Mouse (Mus musculus) brown adipose tissue, adult 24 weeks (tissue): ENCODE measurements around the gene Mdp1. TPM values are rescaled to one million over a fixed set of nuclear protein-coding genes. Genes with fewer than 3 reads are reported as not detected.

Source experiments
- H3K27ac ChIP-seq: fragments of 200-500 bp; replicated peaks from 2 replicates; pipeline ENCODE4 v1.5.1; 2012; ENCODE audit warnings: low read depth, mild to moderate bottlenecking, low read length
- H3K4me1 ChIP-seq: fragments of 200-500 bp; 2 replicates; pipeline ENCODE4 v1.6.1; 2012; ENCODE audit warnings: low read length, mixed read lengths; ENCODE audit not compliant: control insufficient read depth, insufficient read depth, insufficient read length
- H3K4me3 ChIP-seq: fragments of 200-500 bp; 2 replicates; pipeline ENCODE4 v1.5.1; 2012; ENCODE audit warnings: low read depth, mild to moderate bottlenecking, low read length, moderate library complexity; ENCODE audit not compliant: insufficient read depth
- polyA plus RNA-seq: library from polyadenylated mRNA; stranded (reverse); fragments of >200 nt; gene quantifications from 2 replicates; pipeline ENCODE4 v1.2.4, GENCODE M21; 2012; ENCODE audit not compliant: missing spikeins, insufficient read depth, insufficient read length

Mdp1 gene
- polyA plus RNA-seq, 1 experiment, result 29.0 TPM

DNA sequence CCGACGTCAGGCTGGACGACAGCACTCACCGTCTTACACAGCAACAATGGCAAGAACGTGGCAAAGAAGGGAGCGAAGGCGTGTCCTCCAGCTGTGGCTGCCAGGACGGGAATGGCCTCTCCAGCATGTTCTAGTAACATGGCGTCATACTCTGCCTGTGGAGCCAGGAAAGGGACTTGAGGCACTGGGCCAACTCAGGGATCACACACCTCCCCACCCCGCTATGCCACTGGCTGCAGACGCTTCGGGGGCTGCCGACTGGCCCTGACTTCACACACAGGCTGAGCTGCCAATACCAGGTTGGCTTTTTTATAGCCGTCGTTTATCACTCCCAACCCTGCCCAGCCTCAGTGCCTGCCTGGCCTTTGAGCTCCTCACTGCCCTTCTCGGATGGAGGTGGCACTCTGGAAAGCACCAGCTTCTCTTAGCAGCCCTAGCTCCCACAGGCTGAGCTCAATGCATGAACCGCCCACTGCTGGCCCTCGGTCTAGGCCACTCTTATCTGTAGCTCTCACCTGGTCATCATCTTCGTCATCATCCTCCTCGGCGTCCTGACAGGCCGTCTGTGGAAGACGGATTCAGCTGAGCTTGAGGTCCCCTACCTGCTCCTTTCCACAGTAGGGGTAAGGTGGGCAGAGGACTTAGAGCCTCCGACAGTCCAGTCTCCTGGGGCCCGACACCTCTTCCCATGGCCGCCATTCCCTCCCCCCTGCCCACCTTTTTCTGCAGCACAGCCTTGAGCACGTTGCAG, 32.1 kb downstream of the Mdp1 start:
- Histone ChIP-seq H3K27ac (no peak overlapping the region), H3K4me1 (no peaks in the 10 kb centered on the region), H3K4me3 (no peak overlapping the region)

DNA sequence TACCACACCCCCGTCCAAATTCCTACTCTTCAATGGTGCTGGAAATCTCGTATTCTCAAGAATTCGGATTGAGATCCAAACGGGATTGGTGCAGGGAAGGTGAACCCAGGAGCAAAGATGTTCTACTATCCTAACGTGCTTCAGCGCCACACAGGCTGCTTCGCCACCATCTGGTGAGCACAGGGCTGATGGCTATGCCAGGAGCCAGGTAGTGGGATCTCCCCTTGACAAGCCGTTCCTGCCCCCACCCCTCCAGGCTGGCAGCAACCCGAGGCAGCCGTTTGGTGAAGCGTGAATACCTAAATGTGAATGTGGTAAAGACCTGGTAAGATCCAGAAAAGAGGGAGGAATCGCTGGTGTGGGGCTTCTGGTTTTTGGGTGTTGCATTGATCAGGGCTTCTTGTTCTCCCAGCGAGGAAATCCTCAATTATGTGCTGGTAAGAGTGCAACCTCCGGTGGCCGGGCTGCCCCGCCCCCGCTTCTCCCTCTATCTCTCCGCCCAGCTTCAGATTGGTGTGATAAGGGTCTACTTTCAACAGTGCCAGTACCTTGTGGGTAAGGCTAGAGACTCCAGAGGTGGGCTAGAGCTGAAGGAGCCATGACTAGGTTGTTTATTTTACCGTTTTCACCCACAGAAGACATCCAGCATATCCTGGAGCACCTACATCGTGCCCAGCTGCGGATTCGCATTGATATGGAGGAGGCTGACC, 41.7 kb downstream of the Mdp1 start:
- no peak overlapping the region for H3K4me3 ChIP-seq
- no peak overlapping the region for H3K27ac ChIP-seq

DNA sequence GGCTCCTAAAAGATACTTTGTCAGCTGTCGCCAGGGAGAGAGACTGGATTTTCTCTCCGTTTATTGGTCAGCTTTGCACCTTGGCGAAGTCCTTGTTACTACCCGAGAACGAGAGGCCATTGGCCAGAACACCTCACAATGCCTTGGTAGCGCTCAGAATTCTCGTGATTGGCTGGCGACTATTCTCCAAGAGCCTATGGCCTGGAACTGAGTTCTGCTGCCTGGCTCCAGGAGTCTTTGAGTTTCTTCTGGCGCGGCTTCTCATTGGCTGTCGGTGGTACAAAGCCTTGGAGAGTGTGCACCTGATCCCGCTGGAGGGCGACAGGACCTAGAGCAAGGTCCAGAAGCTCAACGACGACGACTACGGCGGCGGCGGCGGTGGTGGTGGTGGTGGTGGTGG, 42.5 kb downstream of the Mdp1 start, which contains the start of gene Rec8:
Rec8 (plus strand) TSS at position 216 of the 400 bp plus-strand sequence.
- H3K27ac ChIP-seq, result no peak within 1 kb of the TSS
- H3K4me3 ChIP-seq, result no peak within 1 kb of the TSS
- H3K4me1 ChIP-seq, result no peaks in the 10 kb centered on the region

More for the DNA sequence above, 41.7 kb downstream of the Mdp1 start:
- H3K4me1 ChIP-seq, result no peaks in the 10 kb centered on the region

DNA sequence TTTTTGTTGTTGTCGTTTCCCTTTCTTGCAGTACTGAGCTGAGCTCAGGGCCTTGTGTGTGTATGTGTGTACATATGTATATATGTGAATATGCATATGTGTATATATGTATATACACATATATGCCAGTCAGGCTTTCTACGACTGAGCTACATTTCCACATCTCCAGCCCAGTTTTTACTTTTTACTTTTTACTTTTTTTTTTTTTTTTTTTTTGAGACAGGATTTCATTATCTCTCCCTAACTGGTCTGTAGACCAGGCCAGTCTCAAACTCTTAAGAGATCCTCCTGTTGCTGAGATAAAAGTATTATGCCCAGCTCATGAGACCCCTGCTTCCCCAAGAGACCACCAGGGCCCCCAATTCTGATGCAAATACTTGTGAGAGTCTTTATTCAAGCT, 43.5 kb downstream of the Mdp1 start:
- no peak overlapping the region for H3K27ac ChIP-seq
- no peaks in the 10 kb centered on the region for H3K4me1 ChIP-seq
- no peak overlapping the region for H3K4me3 ChIP-seq

DNA sequence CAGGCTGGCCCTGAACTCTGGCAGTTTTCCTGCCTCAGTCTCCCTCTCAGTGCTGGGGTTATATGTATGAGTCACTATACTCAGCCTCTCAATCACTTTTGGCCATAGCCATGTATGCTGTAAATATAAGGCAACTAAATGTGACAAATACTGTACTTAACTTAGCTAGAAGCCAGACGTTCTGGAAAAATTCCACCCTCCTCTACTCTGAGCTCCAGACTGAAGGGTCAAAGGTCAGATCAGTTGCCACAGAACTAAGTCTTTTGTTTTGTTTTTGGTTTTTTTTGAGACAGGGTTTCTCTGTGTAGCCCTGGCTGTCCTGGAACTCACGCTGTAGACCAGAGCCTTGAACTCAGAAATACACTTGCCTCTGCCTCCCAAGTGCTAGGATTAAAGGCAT, 44.4 kb downstream of the Mdp1 start:
- Histone ChIP-seq H3K4me3 (no peak overlapping the region), H3K4me1 (no peaks in the 10 kb centered on the region)

DNA sequence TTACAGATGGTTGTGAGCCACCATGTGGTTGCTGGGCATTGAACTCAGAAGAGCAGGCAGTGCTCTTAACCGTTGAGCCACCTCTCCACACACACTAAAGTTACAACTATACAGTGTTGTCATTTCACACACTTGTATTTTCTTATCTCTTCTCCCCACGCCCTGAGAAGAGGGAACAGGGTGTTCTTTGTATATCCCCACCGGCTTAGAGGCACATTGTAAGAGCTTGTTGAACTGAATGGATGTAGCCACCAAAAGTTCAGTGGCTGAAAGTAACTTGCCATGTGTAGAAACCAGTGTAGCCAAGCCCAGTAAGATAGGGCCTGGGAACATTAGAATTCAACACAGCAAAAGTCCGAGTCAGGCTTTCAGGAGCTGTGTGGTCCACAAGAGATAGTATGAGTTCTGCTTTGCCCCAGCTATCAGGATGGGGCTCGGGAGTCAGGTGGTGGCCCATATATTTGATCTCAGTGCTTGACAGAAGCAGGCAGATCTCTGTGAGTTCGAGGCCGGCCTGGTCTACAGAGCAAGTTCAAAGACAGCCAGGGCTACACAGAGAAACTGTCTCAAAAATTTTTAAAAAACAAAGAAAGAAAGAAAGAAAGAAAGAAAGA, 45.6 kb downstream of the Mdp1 start:
- no peak overlapping the region for H3K4me3 ChIP-seq
- H3K4me1 ChIP-seq, result no peaks in the 10 kb centered on the region
- no peak overlapping the region for H3K27ac ChIP-seq

More for the DNA sequence above, 44.4 kb downstream of the Mdp1 start:
- no peak overlapping the region for H3K27ac ChIP-seq

DNA sequence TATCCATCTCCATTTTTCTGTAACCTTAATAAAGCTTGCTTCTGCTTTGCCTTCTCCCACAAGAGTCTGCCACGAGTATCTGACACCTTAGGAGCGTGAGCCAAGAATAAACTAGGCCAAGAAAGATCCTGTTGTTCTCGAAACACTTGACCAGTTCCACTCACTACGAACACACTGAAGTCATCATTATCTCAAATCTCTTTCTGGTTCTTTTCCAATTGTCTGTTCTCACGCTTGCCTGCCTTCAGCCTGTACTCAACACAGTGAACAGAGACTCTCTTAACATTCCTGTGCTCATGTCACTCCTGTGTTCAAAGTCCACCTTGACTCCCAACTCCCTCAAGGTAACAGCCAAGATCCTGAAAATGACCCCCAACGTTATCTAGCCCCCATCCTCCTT, 47.0 kb downstream of the Mdp1 start:
- no peaks in the 10 kb centered on the region for H3K4me1 ChIP-seq
- no peak overlapping the region for H3K4me3 ChIP-seq
- no peak overlapping the region for H3K27ac ChIP-seq

DNA sequence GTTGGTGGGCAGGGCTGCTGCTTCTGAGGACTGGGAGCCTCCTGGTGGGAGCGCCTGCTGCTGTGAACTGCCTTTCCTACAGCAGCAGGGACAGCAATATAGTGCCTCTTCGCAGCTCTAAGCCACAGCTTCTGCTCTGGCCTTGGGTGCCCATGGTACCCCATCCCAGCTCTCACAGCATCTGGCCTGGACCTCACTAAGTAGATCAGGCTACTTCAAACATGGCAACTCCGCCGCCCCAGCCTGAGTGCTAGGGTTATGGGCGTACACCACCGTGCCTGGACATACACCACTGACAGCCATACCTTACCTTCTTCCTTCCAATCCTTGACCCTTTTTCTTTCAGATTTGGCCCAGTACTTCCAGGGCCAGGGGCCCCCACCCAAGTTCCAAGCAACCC, 52.0 kb downstream of the Mdp1 start:
- Histone ChIP-seq H3K4me1 (no peaks in the 10 kb centered on the region), H3K27ac (no peak overlapping the region)

More for the DNA sequence above, 52.0 kb downstream of the Mdp1 start:
- H3K4me3 ChIP-seq, result no peak overlapping the region

Other genes starting within 250 kb of the Mdp1 start
- 176 and 206 TPM in 2 replicates for gene Dhrs4, start 181.8 kb downstream of the Mdp1 start, polyA plus RNA-seq
- gene Carmil3, start 169.9 kb downstream of the Mdp1 start, polyA plus RNA-seq, result 0.48 and 0.54 TPM in 2 replicates
- not detected in 2 replicates for gene Cpne6, start 150.1 kb downstream of the Mdp1 start, polyA plus RNA-seq
- gene Nrl, start 135.5 kb downstream of the Mdp1 start, polyA plus RNA-seq, result not detected in 2 replicates
- 5.0 and 10.3 TPM in 2 replicates for gene Pck2, start 120.2 kb downstream of the Mdp1 start, polyA plus RNA-seq
- gene Dcaf11, start 100.5 kb downstream of the Mdp1 start, polyA plus RNA-seq, result 45.4 and 56.7 TPM in 2 replicates
- not detected in 2 replicates for gene A730061H03Rik, start 100.1 kb downstream of the Mdp1 start, polyA plus RNA-seq
- 4.7 and 5.4 TPM in 2 replicates for gene Fitm1, start 84.9 kb downstream of the Mdp1 start, polyA plus RNA-seq
- gene Psme1, start 82.4 kb downstream of the Mdp1 start, polyA plus RNA-seq, result 191 and 217 TPM in 2 replicates
- gene Emc9, start 75.2 kb downstream of the Mdp1 start, polyA plus RNA-seq, result 42.1 and 45.5 TPM in 2 replicates
- gene Psme2, start 69.4 kb downstream of the Mdp1 start, polyA plus RNA-seq, result 248 and 256 TPM in 2 replicates
- gene Rnf31, start 68.8 kb downstream of the Mdp1 start, polyA plus RNA-seq, result 11.1 and 12.0 TPM in 2 replicates
- 4.8 and 7.4 TPM in 2 replicates for gene Irf9, start 56.9 kb downstream of the Mdp1 start, polyA plus RNA-seq
- gene Rec8, start 42.5 kb downstream of the Mdp1 start, polyA plus RNA-seq, result not detected in 2 replicates
- gene Ipo4, start 24.6 kb downstream of the Mdp1 start, polyA plus RNA-seq, result 25.0 and 31.0 TPM in 2 replicates
- gene Gm49378, start 22.6 kb downstream of the Mdp1 start, polyA plus RNA-seq, result 2.7 and 3.4 TPM in 2 replicates
- 21.6 and 26.6 TPM in 2 replicates for gene Tm9sf1, start 16.7 kb downstream of the Mdp1 start, polyA plus RNA-seq
- gene Tssk4, start 10.3 kb downstream of the Mdp1 start, polyA plus RNA-seq, result not detected in 2 replicates
- 19.8 and 20.3 TPM in 2 replicates for gene Gmpr2, start 11.4 kb upstream of the Mdp1 start, polyA plus RNA-seq
- gene Nedd8, start 11.6 kb upstream of the Mdp1 start, polyA plus RNA-seq, result 243 and 245 TPM in 2 replicates
- gene Tinf2, start 21.3 kb upstream of the Mdp1 start, polyA plus RNA-seq, result 8.2 and 9.2 TPM in 2 replicates
- not detected in 2 replicates for gene Tgm1, start 53.4 kb upstream of the Mdp1 start, polyA plus RNA-seq
- 8.9 and 10.1 TPM in 2 replicates for gene Rabggta, start 61.8 kb upstream of the Mdp1 start, polyA plus RNA-seq
- 58.8 and 101 TPM in 2 replicates for gene Dhrs1, start 85.2 kb upstream of the Mdp1 start, polyA plus RNA-seq
- 4.8 and 5.5 TPM in 2 replicates for gene Nop9, start 85.2 kb upstream of the Mdp1 start, polyA plus RNA-seq
- gene Cideb, start 98.0 kb upstream of the Mdp1 start, polyA plus RNA-seq, result 16.3 and 27.9 TPM in 2 replicates
- not detected in 2 replicates for gene Ltb4r2, start 100.9 kb upstream of the Mdp1 start, polyA plus RNA-seq
- not detected in 2 replicates for gene Ltb4r1, start 105.5 kb upstream of the Mdp1 start, polyA plus RNA-seq
- 4.1 and 6.3 TPM in 2 replicates for gene Adcy4, start 123.6 kb upstream of the Mdp1 start, polyA plus RNA-seq
- gene Ripk3, start 128.4 kb upstream of the Mdp1 start, polyA plus RNA-seq, result 3.7 and 5.0 TPM in 2 replicates
- gene Nfatc4, start 162.6 kb upstream of the Mdp1 start, polyA plus RNA-seq, result 1.5 and 1.8 TPM in 2 replicates
- 0.87 and 1.0 TPM in 2 replicates for gene Nynrin, start 193.5 kb upstream of the Mdp1 start, polyA plus RNA-seq
- not detected in 2 replicates for gene Cbln3, start 223.9 kb upstream of the Mdp1 start, polyA plus RNA-seq
- 4.2 and 5.5 TPM in 2 replicates for gene Khnyn, start 224.4 kb upstream of the Mdp1 start, polyA plus RNA-seq
- 134 and 149 TPM in 2 replicates for gene Sdr39u1, start 239.8 kb upstream of the Mdp1 start, polyA plus RNA-seq